Mouse (Mus musculus) ES-E14 (cell line): ENCODE measurements around the gene Npepps. TPM values are rescaled to one million over a fixed set of nuclear protein-coding genes. Genes with fewer than 3 reads are reported as not detected.

Experiments used
- DNase-seq: peaks from one replicate; pipeline ENCODE4 v3.0.0-alpha.2; 2013; ENCODE audit warnings: low read depth, low spot score
- H3K27ac ChIP-seq: 2 replicates; pipeline ENCODE4 v1.5.1; 2012; ENCODE audit warnings: low read depth, mild to moderate bottlenecking, low read length, moderate library complexity, mixed read lengths; ENCODE audit not compliant: poor library complexity, insufficient read depth, severe bottlenecking
- H3K36me3 ChIP-seq: 2 replicates; pipeline ENCODE4 v1.6.1; 2012; ENCODE audit warnings: mild to moderate bottlenecking, low read length, moderate library complexity, mixed read lengths; ENCODE audit not compliant: control insufficient read depth, poor library complexity, insufficient read depth, severe bottlenecking
- H3K4me1 ChIP-seq, 2 experiments: fragments of 150-350 bp in 1 of 2; sonication (generic) in 1 of 2; 2 replicates each; pipeline ENCODE4 v1.6.1; 2012; ENCODE audit warnings: low read length in 2 of 2, mild to moderate bottlenecking in 1 of 2, mixed read lengths in 1 of 2; ENCODE audit not compliant: control insufficient read depth in 2 of 2, insufficient read depth in 2 of 2, poor library complexity in 1 of 2
- H3K4me3 ChIP-seq, 2 experiments: fragments of 150-350 bp in 1 of 2; sonication (generic) in 1 of 2; 2 replicates each; pipeline ENCODE4 v1.5.1; 2012; ENCODE audit warnings: low read length in 2 of 2, low read depth in 1 of 2, mild to moderate bottlenecking in 1 of 2, mixed read lengths in 1 of 2; ENCODE audit not compliant: insufficient read depth in 1 of 2, poor library complexity in 1 of 2, severe bottlenecking in 1 of 2
- H3K9ac ChIP-seq: 2 replicates; pipeline ENCODE4 v1.6.1; 2012; ENCODE audit warnings: low read depth, mild to moderate bottlenecking, low read length, mixed read lengths; ENCODE audit not compliant: poor library complexity, insufficient read depth, severe bottlenecking
- H3K9me3 ChIP-seq: fragments of 150-350 bp; sonication (generic); 2 replicates; pipeline ENCODE4 v1.6.1; 2012; ENCODE audit warnings: low read depth, mild to moderate bottlenecking, low read length; ENCODE audit not compliant: control insufficient read depth, insufficient read depth
- CHD2 ChIP-seq: IDR thresholded peaks from 2 replicates; pipeline ENCODE4 v1.6.1; 2014; ENCODE audit warnings: mild to moderate bottlenecking, low read depth, low read length, inconsistent platforms
- HCFC1 ChIP-seq: IDR thresholded peaks from 2 replicates; pipeline ENCODE4 v1.6.1; 2012; ENCODE audit warnings: low read length, inconsistent platforms, borderline replicate concordance; ENCODE audit not compliant: insufficient read depth
- MAFK ChIP-seq: IDR thresholded peaks from 2 replicates; pipeline ENCODE4 v1.6.1; 2014; ENCODE audit warnings: mild to moderate bottlenecking, low read depth, low read length, inconsistent platforms; ENCODE audit not compliant: insufficient read depth
- ZC3H11A ChIP-seq: IDR thresholded peaks from 2 replicates; pipeline ENCODE4 v1.6.1; 2012; ENCODE audit warnings: low read depth, mild to moderate bottlenecking, inconsistent platforms, low read length, borderline replicate concordance
- ZNF384 ChIP-seq: IDR thresholded peaks from 2 replicates; pipeline ENCODE4 v1.6.1; 2012; ENCODE audit warnings: low read depth, low read length, inconsistent platforms
- in situ Hi-C, 2 experiments: fragments of 600-800 bp; cut with MboI; formaldehyde crosslinking; loops; one replicate each; pipeline ENCODE4 v1.15.1; 2025; ENCODE audit warnings: low sequenced_read_pairs in 2 of 2, inconsistent platforms in 1 of 2; ENCODE audit not compliant: unreplicated experiment in 2 of 2
- total RNA-seq: library from RNA; depleted of rRNA; stranded (reverse); fragments of 300-350 nt; gene quantifications from 2 replicates; pipeline ENCODE4 v1.2.3, GENCODE M21; 2012

Gene Npepps
- total RNA-seq, 1 experiment, result 86.1 TPM

DNA sequence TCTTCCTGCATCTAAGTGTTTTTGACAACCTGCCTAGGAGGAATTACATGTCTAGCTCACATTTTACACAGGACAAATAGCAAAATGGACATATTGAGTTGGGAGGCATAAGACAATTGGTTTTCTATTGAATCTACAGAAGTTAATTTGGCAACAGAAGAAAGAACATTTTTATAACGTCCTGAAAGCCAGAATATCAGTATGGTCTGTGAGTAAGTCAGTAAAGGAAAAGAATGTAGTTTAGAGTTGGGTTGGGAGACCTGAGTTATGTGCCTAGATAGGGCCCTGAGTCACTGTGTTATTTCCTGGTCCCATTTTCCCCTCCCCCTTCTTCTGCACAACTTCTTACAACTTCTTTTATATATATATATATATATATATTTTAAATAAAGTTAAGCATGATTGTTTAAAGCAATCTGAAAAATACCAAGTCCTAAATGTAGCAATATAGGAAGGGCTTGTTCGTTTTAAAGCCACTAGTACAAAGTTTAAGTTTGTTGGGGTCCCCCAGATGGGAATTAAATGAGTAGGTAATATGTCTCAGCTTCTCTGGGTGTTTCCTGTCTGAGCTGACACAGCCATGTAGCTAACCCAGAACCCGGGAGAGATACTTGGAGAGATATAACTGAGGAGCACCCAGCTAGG is 28.5 kb upstream of the Npepps start:
- peaks cover 5 to 6% of the 10 kb centered on the region in 2 experiments; a peak in 2 of 4 replicates for H3K4me1 ChIP-seq
- peak overlapping the region; percentile 67 to 74 for H3K4me3 ChIP-seq
- peak overlapping the region; percentile 93 for H3K27ac ChIP-seq
- in situ Hi-C loops, result no loop called here
- H3K9ac ChIP-seq, result peak overlapping the region; percentile 84
- DNase-seq, result no peak
- H3K36me3 ChIP-seq, result no peaks in the 10 kb centered on the region
- TF ChIP-seq CHD2 (no peak), HCFC1 (no peak), ZC3H11A (no peak), MAFK (no peak), ZNF384 (no peak)
- no peaks in the 10 kb centered on the region for H3K9me3 ChIP-seq

DNA sequence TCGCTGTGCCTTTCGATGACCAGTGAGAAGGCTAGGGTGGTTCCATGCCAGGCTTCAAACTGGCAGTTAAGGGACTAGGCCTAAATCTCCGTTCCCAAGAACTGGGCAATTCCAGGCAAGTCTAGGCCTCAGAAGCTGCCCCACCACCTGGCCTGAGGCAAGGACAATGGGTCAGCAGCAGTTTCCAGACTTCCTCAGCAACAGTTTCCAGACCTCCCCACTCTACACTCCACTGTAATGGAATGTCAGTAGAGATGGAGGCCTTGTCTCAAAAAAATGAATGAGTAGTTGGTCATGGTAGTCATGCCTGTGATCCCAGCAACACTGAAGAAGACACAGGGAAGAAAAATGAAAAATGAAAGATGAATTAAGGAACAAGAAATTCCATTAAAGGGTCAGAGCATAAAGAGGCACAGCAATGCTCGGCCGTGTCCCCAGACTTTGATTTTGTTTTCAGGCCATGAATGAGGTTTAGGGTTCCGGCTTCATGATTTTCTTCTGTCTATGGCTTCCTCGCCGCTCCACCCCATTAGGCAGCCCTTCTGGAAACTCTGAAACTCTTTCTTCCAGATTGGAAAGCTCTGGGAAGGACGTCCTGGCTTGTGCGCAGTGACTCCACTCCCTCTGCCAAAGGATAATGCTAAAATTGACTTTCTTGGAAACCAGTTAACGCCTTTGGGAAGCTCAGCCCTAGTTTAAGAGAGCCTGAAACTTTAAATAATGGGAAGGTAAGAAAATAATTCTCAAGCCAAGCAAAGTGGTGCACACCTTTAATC is 27.0 kb upstream of the Npepps start:
- peaks cover 7 to 13% of the 10 kb centered on the region in 2 experiments; a peak in 3 of 4 replicates for H3K4me1 ChIP-seq
- TF ChIP-seq ZC3H11A (no peak), HCFC1 (no peak), MAFK (no peak), ZNF384 (no peak), CHD2 (no peak)
- no peak for DNase-seq
- H3K4me3 ChIP-seq, result no peak overlapping the region
- peak overlapping the region; percentile 37; the same call in 1 of the 2 replicates for H3K9ac ChIP-seq
- H3K36me3 ChIP-seq, result no peaks in the 10 kb centered on the region
- H3K9me3 ChIP-seq, result no peaks in the 10 kb centered on the region
- in situ Hi-C loops, result no loop called here
- H3K27ac ChIP-seq, result peak overlapping the region; percentile 63; the same call in 1 of the 2 replicates

DNA sequence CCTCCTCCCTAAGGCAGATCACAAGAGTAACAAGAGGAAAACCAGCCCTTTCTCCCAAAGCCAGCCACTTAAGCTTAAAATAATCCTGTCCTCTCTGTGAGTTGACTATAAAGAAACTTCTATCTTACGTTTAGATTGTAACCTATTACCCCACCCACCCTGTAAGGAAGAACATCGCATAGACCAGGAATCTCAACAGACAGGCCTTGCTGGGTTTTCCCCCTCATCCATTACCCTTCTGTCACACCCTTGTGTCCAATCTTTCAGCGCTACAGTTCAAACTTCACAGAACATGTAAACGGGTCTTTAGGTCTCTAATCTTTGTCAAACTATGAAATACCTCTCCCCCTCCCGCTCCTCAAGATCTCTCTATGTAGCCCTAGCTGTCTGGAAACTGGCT is 24.2 kb upstream of the Npepps start:
- Histone ChIP-seq H3K4me3 (no peak overlapping the region), H3K36me3 (no peaks in the 10 kb centered on the region), H3K27ac (no peak overlapping the region), H3K4me1 (peaks cover 9 to 19% of the 10 kb centered on the region in 2 experiments; a peak in 3 of 4 replicates), H3K9me3 (no peaks in the 10 kb centered on the region), H3K9ac (no peak overlapping the region)
- TF ChIP-seq ZC3H11A (no peak), CHD2 (no peak), MAFK (no peak), HCFC1 (no peak), ZNF384 (no peak)
- in situ Hi-C loops, result no loop called here
- no peak for DNase-seq

DNA sequence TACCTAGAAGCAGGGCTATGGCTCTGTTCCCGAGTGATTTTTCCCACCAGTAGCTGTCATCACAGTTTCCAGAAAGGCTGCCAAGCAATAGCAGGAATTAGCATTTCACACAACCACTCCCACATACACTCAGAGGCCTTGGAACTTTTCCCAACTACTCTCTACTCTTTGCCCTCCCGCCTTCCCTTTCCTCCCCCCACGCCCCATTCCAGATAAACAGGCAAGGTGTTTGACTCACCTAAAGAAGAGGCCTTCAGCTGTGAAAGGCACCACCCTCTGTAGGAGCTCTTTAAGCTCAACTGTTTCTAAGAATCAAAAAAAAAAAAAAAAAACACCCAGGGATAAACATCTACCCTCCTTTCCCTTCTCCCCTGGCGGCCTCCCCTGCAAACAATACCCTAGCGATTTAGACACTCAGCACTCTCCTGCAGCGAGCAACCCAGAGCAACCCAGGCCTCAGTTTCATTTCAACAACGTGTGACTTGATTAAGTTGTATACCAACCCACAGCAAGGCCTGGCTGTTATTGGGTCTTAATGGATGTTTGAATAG is 21.9 kb upstream of the Npepps start:
- Histone ChIP-seq H3K36me3 (no peaks in the 10 kb centered on the region), H3K4me3 (no peak overlapping the region), H3K9me3 (no peaks in the 10 kb centered on the region), H3K27ac (peak overlapping the region; percentile 54; the same call in 1 of the 2 replicates), H3K4me1 (peaks cover 6 to 19% of the 10 kb centered on the region in 2 experiments; a peak in 3 of 4 replicates), H3K9ac (peak overlapping the region; percentile 21; the same call in 1 of the 2 replicates)
- DNase-seq, result no peak
- in situ Hi-C loops, result no loop called here
- peak; percentile 70 for TF ChIP-seq ZNF384
- TF ChIP-seq CHD2, result no peak
- TF ChIP-seq MAFK, result no peak
